Mouse (Mus musculus) cortical plate, adult 2 months (tissue): ENCODE results near the gene Mia.

Source experiments
- CTCF ChIP-seq: fragments of 200-500 bp; IDR thresholded peaks from 2 replicates; pipeline ENCODE4 v1.5.1; 2011; ENCODE audit warnings: mild to moderate bottlenecking, control low read depth, low read length; ENCODE audit not compliant: insufficient read depth; ENCODE audit errors: extremely low read depth
- POLR2A ChIP-seq: fragments of 200-500 bp; IDR thresholded peaks from 2 replicates; pipeline ENCODE4 v1.6.1; 2011; ENCODE audit warnings: mild to moderate bottlenecking, low read length, control low read depth; ENCODE audit not compliant: insufficient read depth; ENCODE audit errors: extremely low read depth

DNA sequence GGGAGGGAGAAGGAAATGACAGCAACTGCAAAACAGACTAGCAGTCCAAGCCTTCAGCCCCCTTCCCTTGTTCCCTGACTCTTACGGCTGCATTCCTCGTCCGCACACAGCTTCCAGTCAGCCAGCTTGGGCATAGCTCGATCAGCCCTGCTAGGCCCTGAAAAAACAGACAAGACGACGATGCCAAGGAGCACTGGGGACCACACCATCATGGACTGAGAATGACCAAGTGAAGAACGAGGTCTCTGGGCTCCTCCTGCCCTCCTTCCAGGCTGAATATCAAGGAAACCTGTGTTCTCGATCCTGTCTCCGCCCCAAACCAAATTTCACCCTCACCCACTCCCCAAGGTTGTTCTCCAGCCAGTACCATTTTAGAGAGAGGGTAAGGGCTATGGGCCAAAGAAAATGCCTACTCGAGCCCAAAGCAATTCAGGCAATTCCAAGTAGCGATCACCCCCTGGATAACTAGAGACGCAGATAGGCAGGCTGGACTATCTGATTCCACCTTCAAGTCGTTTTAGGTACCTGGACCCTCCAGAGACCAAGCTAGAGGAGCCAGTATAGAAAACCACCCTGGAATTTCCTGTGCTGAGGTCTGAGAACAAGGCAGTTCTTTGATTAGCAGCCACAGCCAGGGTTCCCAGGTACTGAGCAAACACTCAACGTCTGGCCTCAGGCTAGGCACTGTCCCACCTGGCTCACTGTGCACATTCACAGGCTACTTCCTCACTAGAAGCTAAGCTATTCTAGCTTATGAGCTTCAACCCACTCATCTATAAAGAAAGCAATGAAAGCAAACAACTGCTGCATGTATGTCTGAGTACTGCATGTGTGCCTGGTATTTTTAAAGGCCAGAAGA lies at the start of gene Mia, which contains the start of gene Gm21983:
- TF ChIP-seq CTCF = no peak
- no peak for TF ChIP-seq POLR2A
